In genomic region chr9:108687181-108687580, GRCm38 (mm10) we compare ENCODE assay signal across 1 mouse cellular context.
TF ChIP-seq lines count a peak whose summit lies in the region.

No protein-coding gene starts in this region.

TF ChIP-seq in CH12.LX, 34 proteins besides CTCF, POLR2A, EP300 and RAD21 (continued from another document):
- TF ChIP-seq MYC (IDR thresholded peaks at IDR 0.05; ENCODE audit: low read depth, low read length) (no peak), PAX5 (IDR thresholded peaks at IDR 0.05; ENCODE audit: low read length) (no peak), MXI1 (IDR thresholded peaks at IDR 0.05; ENCODE audit: low read depth, low read length) (no peak), BHLHE40 (IDR thresholded peaks at IDR 0.05; ENCODE audit: low read depth, low read length) (no peak), IRF4 (IDR thresholded peaks at IDR 0.05; ENCODE audit: low read depth, low read length) (no peak), NRF1 (IDR thresholded peaks at IDR 0.05; ENCODE audit: low read depth, low read length) (no peak), ZMIZ1 (IDR thresholded peaks at IDR 0.05; ENCODE audit: low read depth, low read length) (no peak), SMC3 (IDR thresholded peaks at IDR 0.05; ENCODE audit: low read depth, low read length) (no peak), CHD1 (IDR thresholded peaks at IDR 0.05; ENCODE audit: low read depth, low read length) (no peak), E2F4 (IDR thresholded peaks at IDR 0.05; ENCODE audit: insufficient replicate concordance, low read depth, low read length) (no peak), SIN3A (IDR thresholded peaks at IDR 0.05; ENCODE audit: low read length) (no peak), GABPA (IDR thresholded peaks at IDR 0.05; ENCODE audit: insufficient replicate concordance, low read depth, low read length) (no peak), MAFK (IDR thresholded peaks at IDR 0.05; ENCODE audit: insufficient replicate concordance, low read length) (no peak)
TF ChIP-seq in CH12.LX: peak in this region for 0.
